Mouse (Mus musculus) testis, postnatal 10 days (tissue): ENCODE measurements around the gene Abhd10.

Source experiments
- DNase-seq: peaks from one replicate; pipeline ENCODE4 v3.0.0; 2021; ENCODE audit warnings: low spot score

Abhd10 gene

GRCm38 (mm10) chr16:45742615-45743476, at the start of gene Abhd10:
Gene Abhd10 (minus strand): TSS chr16:45742955.
- peak; percentile 98 for DNase-seq

GRCm38 (mm10) chr16:45791286-45791685, 48.5 kb upstream of the Abhd10 start:
- DNase-seq = no peak

- DNase-seq = no peak
Observed at GRCm38 (mm10) chr16:45789311-45789710, 46.6 kb upstream of the Abhd10 start.

GRCm38 (mm10) chr16:45787650-45788049, 44.9 kb upstream of the Abhd10 start:
- DNase-seq = no peak

GRCm38 (mm10) chr16:45786639-45787038, 43.9 kb upstream of the Abhd10 start:
- no peak for DNase-seq

GRCm38 (mm10) chr16:45780001-45780400, 37.2 kb upstream of the Abhd10 start:
- DNase-seq = no peak

GRCm38 (mm10) chr16:45774813-45775212, 32.1 kb upstream of the Abhd10 start:
- DNase-seq = no peak

- no peak for DNase-seq
Observed at GRCm38 (mm10) chr16:45770914-45771313, 28.2 kb upstream of the Abhd10 start.

- no peak for DNase-seq
Observed at GRCm38 (mm10) chr16:45767853-45768640, 25.3 kb upstream of the Abhd10 start.

- DNase-seq = no peak
Observed at GRCm38 (mm10) chr16:45767434-45767833, 24.7 kb upstream of the Abhd10 start.

GRCm38 (mm10) chr16:45765801-45766494, 23.2 kb upstream of the Abhd10 start:
- DNase-seq = no peak

- no peak for DNase-seq
Observed at GRCm38 (mm10) chr16:45765102-45765501, 22.3 kb upstream of the Abhd10 start.

GRCm38 (mm10) chr16:45762859-45763505, 20.2 kb upstream of the Abhd10 start:
- no peak for DNase-seq

- DNase-seq = no peak
Observed at GRCm38 (mm10) chr16:45761425-45761824, 18.7 kb upstream of the Abhd10 start.

- no peak for DNase-seq
Observed at GRCm38 (mm10) chr16:45758726-45759269, 16.0 kb upstream of the Abhd10 start.

- DNase-seq = no peak
Observed at GRCm38 (mm10) chr16:45757421-45758078, 14.8 kb upstream of the Abhd10 start.

GRCm38 (mm10) chr16:45756855-45757254, 14.1 kb upstream of the Abhd10 start:
- no peak for DNase-seq

GRCm38 (mm10) chr16:45743591-45744144, 913 bp upstream of the Abhd10 start:
- DNase-seq = no peak

GRCm38 (mm10) chr16:45737880-45738279, 4.9 kb downstream of the Abhd10 start:
- DNase-seq = no peak

GRCm38 (mm10) chr16:45736724-45737123, 6.0 kb downstream of the Abhd10 start:
- no peak for DNase-seq

- no peak for DNase-seq
Observed at GRCm38 (mm10) chr16:45729163-45729562, 13.6 kb downstream of the Abhd10 start.
